ENCODE assay signal across 8 mouse cellular contexts in the genomic region with DNA sequence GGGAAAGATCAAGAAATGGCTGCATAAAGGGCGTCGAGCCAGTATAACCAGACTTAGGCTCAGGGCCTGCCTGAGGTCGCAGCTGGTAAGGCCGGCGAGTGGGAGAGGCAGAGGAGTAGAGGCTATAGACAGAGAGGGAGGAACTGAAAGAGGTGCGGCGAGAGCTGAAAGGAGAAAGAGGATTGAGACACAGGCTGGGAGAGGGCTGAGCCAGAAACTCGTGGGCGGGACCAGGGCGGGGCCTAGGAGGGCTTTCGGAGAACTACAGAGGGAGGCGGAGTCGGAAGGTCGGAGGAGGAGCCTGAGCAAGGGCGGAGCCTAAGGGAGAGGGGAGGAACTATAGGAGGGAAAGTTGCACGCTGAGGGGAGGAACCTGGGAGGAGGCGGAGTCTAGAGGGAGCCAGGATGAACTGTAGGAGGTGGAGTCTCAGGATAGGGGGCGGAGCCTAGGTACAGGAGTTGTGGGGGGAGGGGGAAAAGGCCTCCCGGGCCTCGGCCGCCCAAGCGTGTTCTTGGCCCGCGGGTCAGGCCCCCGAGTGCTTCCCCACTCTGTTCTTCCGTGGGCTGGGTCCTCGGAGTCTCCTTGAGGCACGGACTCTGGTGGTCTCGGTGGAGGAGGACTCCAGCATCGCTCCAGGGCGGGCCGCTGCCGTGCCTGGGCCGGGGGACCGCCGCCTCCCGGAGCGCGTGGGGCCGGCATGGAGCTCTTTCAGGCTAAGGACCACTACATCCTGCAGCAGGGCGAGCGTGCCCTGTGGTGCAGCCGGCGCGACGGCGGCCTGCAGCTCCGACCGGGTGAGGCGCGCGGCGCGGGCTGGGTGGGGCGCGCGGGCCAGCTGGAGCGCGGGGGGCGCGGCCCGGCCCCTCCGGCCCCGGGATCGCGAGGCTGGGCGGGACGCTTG. TPM values are rescaled to one million over a fixed set of nuclear protein-coding genes. Genes with fewer than 3 reads are reported as not detected.
A peak's percentile ranks its signal among the peaks of the same experiment; 100 is the strongest.
DNase-seq lines count a peak whose midpoint lies in the region; ATAC-seq and TF ChIP-seq lines count a peak whose summit lies in the region.

A gene (plus strand): TSS at position 432 of the 902 bp plus-strand sequence.

- peak within 1 kb of the TSS; percentile 92 for H3K4me2 ChIP-seq in heart, embryonic 15.5 days
- H3K4me2 ChIP-seq in liver, embryonic 14.5 days (ENCODE audit: low read depth), result peak within 1 kb of the TSS; percentile 85
- peak within 1 kb of the TSS; percentile 68 for H3K4me2 ChIP-seq in neural tube, embryonic 11.5 days (ENCODE audit: low read depth)
- peak within 1 kb of the TSS; percentile 79 for H3K4me2 ChIP-seq in stomach, postnatal 0 days (replicated peaks; ENCODE audit: low read depth)

- ATAC-seq in heart, embryonic 15.5 days (replicated peaks; ENCODE audit: insufficient number of reproducible peaks, insufficient read depth, low FRiP score, low read depth), result peak; percentile 100
- ATAC-seq in liver, embryonic 14.5 days (ENCODE audit: insufficient read depth), result peak; percentile 97
- peak; percentile 95 for ATAC-seq in neural tube, embryonic 11.5 days (ENCODE audit: insufficient read depth, low FRiP score, low TSS enrichment)
- ATAC-seq in stomach, postnatal 0 days (ENCODE audit: low FRiP score, low TSS enrichment), result peak; percentile 99

- no peak for TF ChIP-seq EP300 in liver, embryonic 14.5 days (IDR thresholded peaks at IDR 0.05; ENCODE audit: low read depth)
- no peak for TF ChIP-seq EP300 in stomach, postnatal 0 days (optimal IDR thresholded peaks at IDR 0.05)

- H3K27ac ChIP-seq in forebrain, embryonic 10.5 days, result peak within 1 kb of the TSS; percentile 93
- peak within 1 kb of the TSS; percentile 80 for H3K27ac ChIP-seq in heart, embryonic 15.5 days
- no peak within 1 kb of the TSS for H3K27ac ChIP-seq in liver, embryonic 14.5 days
- H3K27ac ChIP-seq in neural tube, embryonic 11.5 days (ENCODE audit: low read depth, low read length), result peak within 1 kb of the TSS; percentile 39
- peak within 1 kb of the TSS; percentile 96 for H3K27ac ChIP-seq in stomach, postnatal 0 days (replicated peaks)

- no peak for TF ChIP-seq CTCF in liver, embryonic 14.5 days (IDR thresholded peaks at IDR 0.05; ENCODE audit: low read depth)
- no peak for TF ChIP-seq CTCF in stomach, postnatal 0 days (IDR thresholded peaks at IDR 0.05; ENCODE audit: low read depth)

- H3K36me3 ChIP-seq in forebrain, embryonic 10.5 days (replicated peaks), result no peaks in the 10 kb centered on the region
- no peaks in the 10 kb centered on the region for H3K36me3 ChIP-seq in heart, embryonic 15.5 days
- no peaks in the 10 kb centered on the region for H3K36me3 ChIP-seq in liver, embryonic 14.5 days (replicated peaks; ENCODE audit: control insufficient read depth, insufficient read depth, low read depth)
- H3K36me3 ChIP-seq in neural tube, embryonic 11.5 days (ENCODE audit: control insufficient read depth, insufficient read depth, low read length), result no peaks in the 10 kb centered on the region
- H3K36me3 ChIP-seq in stomach, postnatal 0 days (ENCODE audit: control insufficient read depth, insufficient read depth, low read length), result no peaks in the 10 kb centered on the region

- WGBS in forebrain, embryonic 10.5 days, result 4% methylated on average over 68 of the region's 68 CpGs
- 3% methylated on average over 64 of the region's 68 CpGs for WGBS in heart, embryonic 15.5 days
- WGBS in liver, embryonic 14.5 days (ENCODE audit: insufficient replicate concordance), result 1% methylated on average over 63 of the region's 68 CpGs
- 2% methylated on average over 45 of the region's 68 CpGs for WGBS in neural tube, embryonic 11.5 days
- WGBS in stomach, postnatal 0 days, result under 1% methylated on average over 45 of the region's 68 CpGs

- H3K4me1 ChIP-seq in forebrain, embryonic 10.5 days, result peaks cover 25% of the 10 kb centered on the region
- peaks cover 19% of the 10 kb centered on the region for H3K4me1 ChIP-seq in heart, embryonic 15.5 days (replicated peaks)
- H3K4me1 ChIP-seq in liver, embryonic 14.5 days (replicated peaks; ENCODE audit: control insufficient read depth in 2 of 2, insufficient read depth in 2 of 2, low read length in 1 of 2), result peaks cover 7 to 10% of the 10 kb centered on the region in 2 experiments; a peak in 2 of 4 replicates
- no peaks in the 10 kb centered on the region for H3K4me1 ChIP-seq in neural tube, embryonic 11.5 days (ENCODE audit: control insufficient read depth, insufficient read depth, low read length)
- no peaks in the 10 kb centered on the region; the same call in 1 of the 2 replicates for H3K4me1 ChIP-seq in stomach, postnatal 0 days (replicated peaks; ENCODE audit: control insufficient read depth, insufficient read depth)

- H3K9me3 ChIP-seq in forebrain, embryonic 10.5 days, result peaks cover 2% of the 10 kb centered on the region; the same call in 1 of the 2 replicates
- no peaks in the 10 kb centered on the region for H3K9me3 ChIP-seq in heart, embryonic 15.5 days (replicated peaks)
- no peaks in the 10 kb centered on the region for H3K9me3 ChIP-seq in liver, embryonic 14.5 days (ENCODE audit: control insufficient read depth, low read length)
- H3K9me3 ChIP-seq in neural tube, embryonic 11.5 days (ENCODE audit: control insufficient read depth, low read length), result no peaks in the 10 kb centered on the region
- H3K9me3 ChIP-seq in stomach, postnatal 0 days (ENCODE audit: control insufficient read depth, low read length), result no peaks in the 10 kb centered on the region

- H3K27me3 ChIP-seq in forebrain, embryonic 10.5 days (ENCODE audit: poor library complexity, severe bottlenecking), result 0 out of 2 replicates have a peak, but pooled peaks cover 5% of the 10 kb centered on the region
- H3K27me3 ChIP-seq in heart, embryonic 15.5 days, result no peaks in the 10 kb centered on the region
- H3K27me3 ChIP-seq in liver, embryonic 14.5 days (ENCODE audit: control insufficient read depth, insufficient read depth, low read length), result no peaks in the 10 kb centered on the region
- no peaks in the 10 kb centered on the region for H3K27me3 ChIP-seq in neural tube, embryonic 11.5 days (ENCODE audit: control insufficient read depth, insufficient read depth, low read length)
- H3K27me3 ChIP-seq in stomach, postnatal 0 days (ENCODE audit: control insufficient read depth, insufficient read depth, low read length), result no peaks in the 10 kb centered on the region

- peak; percentile 98 to 100 for DNase-seq in CD8-positive naive resting alpha-beta T cell, adult 2 months (ENCODE audit: low read depth in 2 of 2, low spot score in 2 of 2)
- DNase-seq in c-Kit-positive CD71-negative TER-119-negative erythroid progenitor cells, embryonic 14.5 days (ENCODE audit: low read depth), result peak; percentile 99
- peak; percentile 99 for DNase-seq in forebrain, embryonic 10.5 days (ENCODE audit: extremely low spot score, low spot score)
- peak; percentile 99 to 100 for DNase-seq in kidney, postnatal 25 days
- DNase-seq in liver, embryonic 14.5 days (ENCODE audit: low read depth in 3 of 3, low spot score in 3 of 3), result peak; percentile 94 to 96 (median 96)
- DNase-seq in neural tube, embryonic 11.5 days (ENCODE audit: low spot score), result peak; percentile 99
- DNase-seq in stomach, postnatal 0 days (ENCODE audit: low spot score), result peak; percentile 100

- peak within 1 kb of the TSS; percentile 88 for H3K4me3 ChIP-seq in forebrain, embryonic 10.5 days
- H3K4me3 ChIP-seq in heart, embryonic 15.5 days, result peak within 1 kb of the TSS; percentile 86
- peak within 1 kb of the TSS; percentile 65 to 79 for H3K4me3 ChIP-seq in liver, embryonic 14.5 days (ENCODE audit: insufficient read depth in 1 of 2, low read depth in 2 of 2, low read length in 2 of 2)
- H3K4me3 ChIP-seq in neural tube, embryonic 11.5 days (ENCODE audit: low read depth, low read length), result peak within 1 kb of the TSS; percentile 73
- H3K4me3 ChIP-seq in stomach, postnatal 0 days (ENCODE audit: low read depth, low read length), result peak within 1 kb of the TSS; percentile 95

- H3K9ac ChIP-seq in heart, embryonic 15.5 days, result peak within 1 kb of the TSS; percentile 80
- H3K9ac ChIP-seq in liver, embryonic 14.5 days (replicated peaks), result peak within 1 kb of the TSS; percentile 68
- peak within 1 kb of the TSS; percentile 86 for H3K9ac ChIP-seq in neural tube, embryonic 11.5 days (ENCODE audit: low read length)
- H3K9ac ChIP-seq in stomach, postnatal 0 days (ENCODE audit: low read length), result peak within 1 kb of the TSS; percentile 89

RNA-seq across cellular contexts. Expression of the gene that starts here (rescaled TPM):
- 40.3 and 46.3 TPM in 2 replicates for polyA plus RNA-seq in forebrain, embryonic 10.5 days (2016; fragmentation: Nextera tagmentation; extraction: Ambion mirVana)
- polyA plus RNA-seq in heart, embryonic 15.5 days (2015; fragmentation: Nextera tagmentation; extraction: Ambion mirVana), result 8.8 and 13.0 TPM in 2 replicates
- polyA plus RNA-seq in liver, embryonic 14.5 days (2012; rRNA removed), result 2.8 and 3.7 TPM in 2 replicates
- 7.2 and 7.3 TPM in 2 replicates for polyA plus RNA-seq in liver, embryonic 14.5 days (2014; fragmentation: Nextera tagmentation; extraction: Ambion mirVana)
- 97.5 and 98.8 TPM in 2 replicates for polyA plus RNA-seq in neural tube, embryonic 11.5 days (2014; fragmentation: Nextera tagmentation; extraction: Ambion mirVana)
- 12.3 and 12.4 TPM in 2 replicates for polyA plus RNA-seq in stomach, postnatal 0 days (2015; fragmentation: Nextera tagmentation; extraction: Ambion mirVana)
